Mouse (Mus musculus) neural tube, embryonic 14.5 days (tissue): ENCODE measurements around the gene Use1. TPM values are rescaled to one million over a fixed set of nuclear protein-coding genes. Genes with fewer than 3 reads are reported as not detected.
"Not testable (repeated sequence)": the region's sequence is repeated elsewhere in the genome, so short reads cannot be mapped to it uniquely, and the experiment has no call there.

ENCODE experiments used
- ATAC-seq: fragments of 200-750 bp; cut with Nextera tagmentation; 2 replicates; pipeline ENCODE4 v1.8.0; 2017; ENCODE audit warnings: low read depth, mild to moderate bottlenecking, moderate TSS enrichment, moderate library complexity
- H3K27ac ChIP-seq: fragments of 300-500 bp; sonication (generic); 2 replicates; pipeline ENCODE4 v1.5.1; 2014; ENCODE audit warnings: low read depth, mild to moderate bottlenecking, control low read depth, low read length, moderate library complexity, mixed read lengths
- H3K27me3 ChIP-seq: fragments of 300-500 bp; sonication (generic); 2 replicates; pipeline ENCODE4 v1.6.1; 2014; ENCODE audit warnings: low read length; ENCODE audit not compliant: control insufficient read depth, insufficient read depth
- H3K36me3 ChIP-seq: fragments of 300-500 bp; sonication (generic); 2 replicates; pipeline ENCODE4 v1.6.1; 2014; ENCODE audit warnings: low read length, mixed read lengths; ENCODE audit not compliant: control insufficient read depth, insufficient read depth
- H3K4me1 ChIP-seq: fragments of 300-500 bp; sonication (generic); 2 replicates; pipeline ENCODE4 v1.6.1; 2014; ENCODE audit warnings: low read length; ENCODE audit not compliant: control insufficient read depth, insufficient read depth
- H3K4me2 ChIP-seq: fragments of 300-500 bp; sonication (generic); 2 replicates; pipeline ENCODE4 v1.6.1; 2014; ENCODE audit warnings: mild to moderate bottlenecking, low read depth, low read length, control low read depth
- H3K4me3 ChIP-seq: fragments of 300-500 bp; sonication (generic); 2 replicates; pipeline ENCODE4 v1.5.1; 2014; ENCODE audit warnings: low read depth, low read length, control low read depth, mixed read lengths
- H3K9ac ChIP-seq: fragments of 300-500 bp; sonication (generic); replicated peaks from 2 replicates; pipeline ENCODE4 v1.6.1; 2014; ENCODE audit warnings: low read depth, mild to moderate bottlenecking, control low read depth, low read length, mixed read lengths
- H3K9me3 ChIP-seq: fragments of 300-500 bp; sonication (generic); 2 replicates; pipeline ENCODE4 v1.6.1; 2016; ENCODE audit warnings: low read length; ENCODE audit not compliant: control insufficient read depth
- WGBS: fragments of 180-500 bp; shearing (Covaris S2); extraction: QIAGEN DNeasy Blood & Tissue Kit; methylation state at CpG from one replicate; pipeline ENCODE4 v1.1.7; 2014; 5-methylcytosine and 5-hydroxymethylcytosine counted together
- polyA plus RNA-seq: library from polyadenylated mRNA; unstranded; fragments of >200 nt; fragmentation: Nextera tagmentation; extraction: Ambion mirVana; gene quantifications from 2 replicates; pipeline ENCODE4 v1.2.1, GENCODE M21; 2014

Use1 gene
- polyA plus RNA-seq, result 115 and 130 TPM in 2 replicates

DNA sequence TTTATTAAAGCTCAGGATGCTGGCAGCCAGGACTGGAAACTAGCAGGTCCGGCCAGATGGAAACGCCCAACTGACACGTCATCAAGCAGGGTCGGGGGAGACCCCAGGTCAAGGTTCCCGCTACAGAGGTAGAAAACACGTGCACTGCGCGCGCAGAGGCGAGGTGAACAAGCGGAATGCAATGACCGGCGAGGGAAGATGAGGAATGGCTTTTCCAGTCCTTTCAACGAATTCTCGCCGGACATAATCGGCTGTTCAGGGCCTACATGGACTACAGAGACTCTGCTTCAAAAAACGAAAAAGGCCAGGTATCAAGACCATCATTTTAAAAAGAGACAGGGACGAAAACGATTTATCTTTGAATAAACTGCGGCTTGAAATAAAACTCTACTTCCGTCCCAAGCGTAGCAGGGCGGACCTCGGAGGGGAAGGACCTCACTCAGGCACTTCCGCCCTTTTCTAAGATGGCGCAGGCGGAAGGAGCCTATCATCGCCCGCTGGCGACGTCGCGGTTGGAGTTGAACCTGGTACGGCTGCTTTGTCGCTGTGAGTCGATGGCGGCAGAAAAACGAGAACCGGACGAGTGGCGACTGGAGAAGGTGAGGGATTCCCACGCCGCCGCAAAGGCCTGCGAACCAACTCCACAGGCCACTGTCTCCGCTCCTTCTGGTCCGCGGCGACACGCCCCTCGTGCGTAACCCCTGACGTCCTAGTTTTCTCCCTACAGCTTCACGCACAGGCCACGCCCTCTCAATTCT, at the start of gene Use1:
TSS of gene Use1 (plus strand) at position 78 of the 758 bp plus-strand sequence.
- WGBS, result under 1% methylated on average over 56 of the region's 56 CpGs
- H3K27ac ChIP-seq, result peak within 1 kb of the TSS; percentile 93
- H3K4me3 ChIP-seq, result peak within 1 kb of the TSS; percentile 51
- no peaks in the 10 kb centered on the region for H3K27me3 ChIP-seq
- H3K4me1 ChIP-seq, result peaks cover 13% of the 10 kb centered on the region
- H3K9ac ChIP-seq, result peak within 1 kb of the TSS; percentile 62
- H3K9me3 ChIP-seq, result no peaks in the 10 kb centered on the region
- peak within 1 kb of the TSS; percentile 86 for H3K4me2 ChIP-seq
- peak; percentile 78 for ATAC-seq
- H3K36me3 ChIP-seq, result peaks cover 6% of the 10 kb centered on the region; the same call in 1 of the 2 replicates

DNA sequence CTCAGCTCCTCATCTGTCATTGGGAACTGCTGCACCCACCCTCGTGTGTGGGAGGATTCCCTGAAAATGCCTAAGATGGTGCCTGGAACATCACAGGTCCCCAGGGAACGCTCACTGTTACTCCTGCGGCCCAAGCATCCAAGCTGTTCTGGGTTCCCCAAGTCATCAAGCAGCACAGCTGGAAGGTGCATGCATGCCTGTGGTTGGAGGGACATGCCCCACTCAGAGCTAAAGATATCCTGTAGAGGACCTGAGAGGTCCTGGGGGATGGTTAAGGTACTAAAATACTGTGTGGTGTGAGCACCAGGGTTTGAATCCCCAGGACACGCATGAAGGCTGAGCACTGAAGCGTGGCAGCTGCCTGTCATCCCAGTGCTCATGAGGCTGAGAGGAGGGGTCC, 48.0 kb upstream of the Use1 start:
- H3K9ac ChIP-seq, H3K9me3 ChIP-seq, H3K4me3 ChIP-seq, H3K4me2 ChIP-seq, H3K27ac ChIP-seq, ATAC-seq, H3K4me1 ChIP-seq, H3K27me3 ChIP-seq: not testable (repeated sequence)
- 87% methylated on average over 5 of the region's 5 CpGs for WGBS
- peaks cover 14% of the 10 kb centered on the region for H3K36me3 ChIP-seq

- H3K27me3 ChIP-seq, H3K9me3 ChIP-seq, H3K4me2 ChIP-seq, H3K27ac ChIP-seq, H3K4me3 ChIP-seq, H3K9ac ChIP-seq, H3K4me1 ChIP-seq, ATAC-seq: not testable (repeated sequence)
- H3K36me3 ChIP-seq, result peaks cover 23% of the 10 kb centered on the region
- WGBS, result 94% methylated on average over 2 of the region's 2 CpGs
These were observed 46.9 kb upstream of the Use1 start for GRCm38 (mm10) chr8:71319760-71320159.

GRCm38 (mm10) chr8:71322939-71323338, 43.7 kb upstream of the Use1 start:
- 89% methylated on average over 3 of the region's 3 CpGs for WGBS
- no peak for ATAC-seq
- H3K36me3 ChIP-seq, result peaks cover 47% of the 10 kb centered on the region

GRCm38 (mm10) chr8:71324848-71325247, 41.8 kb upstream of the Use1 start:
- no peak for ATAC-seq
- H3K4me3 ChIP-seq, result no peak overlapping the region
- no peaks in the 10 kb centered on the region for H3K9me3 ChIP-seq
- H3K4me1 ChIP-seq, result no peaks in the 10 kb centered on the region
- 91% methylated on average over 1 of the region's 1 CpGs for WGBS
- H3K27ac ChIP-seq, result no peak overlapping the region
- no peaks in the 10 kb centered on the region for H3K27me3 ChIP-seq
- no peak overlapping the region for H3K4me2 ChIP-seq
- H3K36me3 ChIP-seq, result peaks cover 61% of the 10 kb centered on the region
- H3K9ac ChIP-seq, result no peak overlapping the region

More at GRCm38 (mm10) chr8:71322939-71323338, 43.7 kb upstream of the Use1 start:
- Histone ChIP-seq H3K4me2 (no peak overlapping the region), H3K9ac (no peak overlapping the region), H3K4me1 (no peaks in the 10 kb centered on the region), H3K27me3 (no peaks in the 10 kb centered on the region), H3K9me3 (no peaks in the 10 kb centered on the region), H3K4me3 (no peak overlapping the region), H3K27ac (no peak overlapping the region)

GRCm38 (mm10) chr8:71337834-71338233, 28.8 kb upstream of the Use1 start:
- H3K4me1 ChIP-seq, H3K9ac ChIP-seq, ATAC-seq, H3K4me3 ChIP-seq, H3K4me2 ChIP-seq, H3K27ac ChIP-seq, H3K9me3 ChIP-seq, H3K27me3 ChIP-seq: not testable (repeated sequence)
- WGBS, result 91% methylated on average over 6 of the region's 6 CpGs
- H3K36me3 ChIP-seq, result peaks cover 15% of the 10 kb centered on the region; the same call in 1 of the 2 replicates

DNA sequence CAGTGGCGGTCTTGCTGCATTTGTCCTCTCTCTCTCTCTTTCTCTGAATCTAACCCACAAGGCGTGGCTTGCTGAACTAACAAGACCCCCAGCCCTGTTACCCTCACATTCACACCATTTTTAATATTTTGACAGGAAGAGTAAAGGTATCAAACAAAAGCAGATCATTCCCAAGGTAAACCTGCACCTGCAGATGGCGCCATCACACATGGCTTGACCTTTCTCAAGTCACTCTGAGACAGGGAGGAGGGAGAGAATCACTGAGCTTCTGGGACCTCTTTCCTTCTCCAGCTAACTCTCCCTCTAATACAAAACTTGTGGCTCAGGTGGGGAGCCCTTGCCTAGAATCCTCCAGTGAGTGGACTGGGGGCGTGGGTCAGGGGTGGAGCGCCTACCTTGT, 26.0 kb upstream of the Use1 start:
- 86% methylated on average over 5 of the region's 5 CpGs for WGBS
- ATAC-seq, result no peak
- no peak overlapping the region for H3K4me2 ChIP-seq
- no peaks in the 10 kb centered on the region for H3K4me1 ChIP-seq
- H3K27ac ChIP-seq, result no peak overlapping the region
- no peak overlapping the region for H3K9ac ChIP-seq
- no peaks in the 10 kb centered on the region for H3K9me3 ChIP-seq
- no peaks in the 10 kb centered on the region for H3K27me3 ChIP-seq
- peaks cover 31% of the 10 kb centered on the region for H3K36me3 ChIP-seq
- no peak overlapping the region for H3K4me3 ChIP-seq

- Histone ChIP-seq H3K9me3 (no peaks in the 10 kb centered on the region), H3K4me2 (no peak overlapping the region), H3K4me3 (no peak overlapping the region), H3K36me3 (peaks cover 59% of the 10 kb centered on the region), H3K27ac (no peak overlapping the region), H3K27me3 (no peaks in the 10 kb centered on the region), H3K9ac (no peak overlapping the region), H3K4me1 (no peaks in the 10 kb centered on the region)
- no peak for ATAC-seq
- 92% methylated on average over 1 of the region's 1 CpGs for WGBS
These were observed 20.1 kb upstream of the Use1 start for GRCm38 (mm10) chr8:71346581-71346980.

DNA sequence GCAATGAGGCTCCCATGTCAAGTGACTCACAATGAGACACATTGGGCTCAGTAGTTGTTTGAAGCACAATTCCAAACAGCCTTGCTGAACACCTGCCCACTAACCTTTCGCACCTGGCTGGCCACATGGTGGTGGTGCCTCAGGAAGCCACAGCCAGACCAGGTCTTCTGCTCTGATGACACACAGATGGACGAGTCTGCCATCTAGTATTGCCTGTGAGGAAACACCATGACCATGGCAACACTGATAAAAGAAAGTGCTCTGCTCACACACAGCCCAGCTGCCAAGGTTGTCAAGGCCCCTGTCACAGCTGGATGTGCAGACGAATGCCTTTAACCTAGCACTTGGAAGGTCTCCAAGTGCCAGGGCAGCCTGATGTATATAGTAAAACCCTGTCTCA, 15.5 kb upstream of the Use1 start:
- WGBS, result 86% methylated on average over 3 of the region's 3 CpGs
- Histone ChIP-seq H3K9me3 (no peaks in the 10 kb centered on the region), H3K4me1 (no peaks in the 10 kb centered on the region), H3K4me2 (no peak overlapping the region), H3K4me3 (no peak overlapping the region), H3K9ac (no peak overlapping the region), H3K27me3 (no peaks in the 10 kb centered on the region), H3K36me3 (peaks cover 68% of the 10 kb centered on the region), H3K27ac (no peak overlapping the region)
- ATAC-seq, result no peak
